Mouse (Mus musculus): ENCODE measurements around the gene Apbb2.

DNA sequence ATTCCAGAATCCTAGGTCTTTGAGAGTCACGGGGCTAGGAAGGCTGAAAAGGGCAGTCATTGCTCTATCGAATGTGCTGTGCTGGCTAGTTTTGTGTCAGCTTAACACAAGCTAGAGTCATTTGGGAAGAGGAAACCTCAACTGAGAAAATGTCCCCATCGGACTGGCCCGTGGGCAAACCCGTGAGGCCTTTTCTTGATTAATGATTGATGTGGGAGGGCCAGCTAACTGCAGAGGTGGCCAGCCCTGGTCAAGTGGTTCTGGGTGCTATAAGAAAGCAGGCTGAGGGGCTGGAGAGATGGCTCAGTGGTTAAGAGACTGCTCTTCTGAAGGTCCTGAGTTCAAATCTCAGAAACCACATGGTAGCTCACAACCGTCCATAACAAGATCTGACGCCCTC, 212.2 kb downstream of the Apbb2 start:
- no peak for TF ChIP-seq GATA1 (IDR thresholded peaks at IDR 0.05; ENCODE audit: borderline replicate concordance, low read length)
- TF ChIP-seq FLI1 (IDR thresholded peaks at IDR 0.05; ENCODE audit: low read length): no peak
